Mouse (Mus musculus) C2C12 (cell line): ENCODE data around the gene Tsen2. TPM values are rescaled to one million over a fixed set of nuclear protein-coding genes. Genes with fewer than 3 reads are reported as not detected.

ENCODE experiments used
- H3K27me3 ChIP-seq: one replicate; pipeline ENCODE4 v1.6.1; 2011; ENCODE audit not compliant: control insufficient read depth, insufficient read depth, insufficient read length
- H3K36me3 ChIP-seq: one replicate; pipeline ENCODE4 v1.6.1; 2011; ENCODE audit not compliant: control insufficient read depth, insufficient read depth
- H3K4me3 ChIP-seq: one replicate; pipeline ENCODE4 v1.5.1; 2011; ENCODE audit warnings: mild to moderate bottlenecking, control low read depth; ENCODE audit not compliant: poor library complexity, insufficient read depth, severe bottlenecking
- H3K79me2 ChIP-seq: one replicate; pipeline ENCODE4 v1.6.1; 2011; ENCODE audit not compliant: control insufficient read depth, insufficient read depth
- H3K79me3 ChIP-seq: one replicate; pipeline ENCODE4 v1.6.1; 2011; ENCODE audit warnings: low read depth, control low read depth
- H3ac ChIP-seq: one replicate; pipeline ENCODE3; 2011; ENCODE audit warnings: low read depth; ENCODE audit not compliant: control insufficient read depth, insufficient read length
- CEBPB ChIP-seq: IDR thresholded peaks from one replicate; pipeline ENCODE4 v1.6.1; 2011; ENCODE audit warnings: low read depth, mild to moderate bottlenecking, control low read depth, moderate library complexity
- CTCF ChIP-seq: IDR thresholded peaks from one replicate; pipeline ENCODE4 v1.5.1; 2011; ENCODE audit not compliant: control insufficient read depth, insufficient read depth, insufficient read length
- FOSL1 ChIP-seq: IDR thresholded peaks from one replicate; pipeline ENCODE4 v1.8.0; 2011; ENCODE audit warnings: mild to moderate bottlenecking, low read length; ENCODE audit not compliant: poor library complexity, insufficient read depth, severe bottlenecking
- MAX ChIP-seq: IDR thresholded peaks from one replicate; pipeline ENCODE4 v1.6.1; 2011; ENCODE audit warnings: mild to moderate bottlenecking, control low read depth
- MYOD1 ChIP-seq: IDR thresholded peaks from one replicate; pipeline ENCODE4 v1.6.1; 2011; ENCODE audit warnings: low read depth; ENCODE audit not compliant: control insufficient read depth, insufficient read length
- MYOG ChIP-seq: IDR thresholded peaks from one replicate; pipeline ENCODE4 v1.6.1; 2011; ENCODE audit not compliant: control insufficient read depth, insufficient read length; ENCODE audit errors: extremely low read depth
- USF1 ChIP-seq: IDR thresholded peaks from one replicate; pipeline ENCODE4 v1.6.1; 2011; ENCODE audit warnings: low read depth, mild to moderate bottlenecking, control low read depth, moderate library complexity
- polyA plus RNA-seq: library from polyadenylated mRNA; unstranded; fragments of >200 nt; fragmentation: generic; extraction: Trizol; gene quantifications from one replicate; pipeline ENCODE4 v1.2.1, GENCODE M21; 2012; ENCODE audit warnings: missing spikeins

Tsen2 gene
- polyA plus RNA-seq, 1 experiment = 16.8 TPM

DNA sequence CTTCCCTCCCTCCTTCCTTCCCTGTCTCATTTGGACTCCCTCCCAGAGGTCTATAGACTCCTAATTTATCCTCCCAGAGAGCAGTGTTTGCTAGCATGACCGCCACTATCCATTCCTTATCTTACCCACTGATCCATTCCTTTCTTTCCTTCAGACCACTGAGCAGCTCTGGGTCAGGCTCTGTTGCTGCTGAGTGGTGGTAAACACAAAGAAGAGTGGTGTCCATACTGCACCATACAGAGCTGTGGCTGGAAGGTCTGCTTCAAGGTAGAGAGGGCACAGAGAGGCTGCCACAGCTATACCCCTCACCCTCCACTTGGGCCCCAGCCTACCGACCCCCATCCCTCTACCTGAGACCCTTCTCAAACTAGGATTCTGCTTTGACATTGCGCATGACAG is 40.3 kb upstream of the Tsen2 start:
- Histone ChIP-seq H3K79me3 (no peaks in the 10 kb centered on the region), H3K79me2 (no peaks in the 10 kb centered on the region), H3K4me3 (no peak overlapping the region), H3ac (no peak overlapping the region), H3K27me3 (no peaks in the 10 kb centered on the region), H3K36me3 (no peaks in the 10 kb centered on the region)
- TF ChIP-seq FOSL1 (no peak), CEBPB (no peak), CTCF (no peak), MYOD1 (no peak), MYOG (no peak), MAX (no peak), USF1 (no peak)

DNA sequence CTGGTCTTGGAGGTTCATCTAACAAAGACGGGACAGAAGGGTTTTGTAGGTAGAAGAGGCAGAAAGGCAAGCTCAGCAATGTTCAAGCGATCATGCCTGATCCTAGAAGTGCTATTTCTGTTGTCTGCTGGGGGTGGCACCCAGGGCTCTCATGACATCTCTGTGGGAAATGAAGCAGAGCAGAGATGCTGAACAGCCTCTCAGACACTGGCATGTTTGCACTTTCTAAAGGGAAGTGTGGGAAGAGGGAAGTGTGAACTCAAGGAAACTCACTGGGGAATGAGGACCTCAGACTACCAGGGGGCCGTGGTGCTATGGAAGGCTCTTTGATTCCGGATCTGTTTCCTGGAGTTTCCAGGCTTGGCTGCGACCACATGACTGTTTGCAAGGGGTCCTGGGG is 39.5 kb upstream of the Tsen2 start:
- Histone ChIP-seq H3K36me3 (no peaks in the 10 kb centered on the region), H3K27me3 (no peaks in the 10 kb centered on the region), H3ac (no peak overlapping the region), H3K4me3 (no peak overlapping the region), H3K79me2 (no peaks in the 10 kb centered on the region), H3K79me3 (no peaks in the 10 kb centered on the region)
- TF ChIP-seq FOSL1 (no peak), USF1 (no peak), MYOD1 (no peak), CTCF (no peak), CEBPB (no peak), MYOG (no peak), MAX (no peak)

DNA sequence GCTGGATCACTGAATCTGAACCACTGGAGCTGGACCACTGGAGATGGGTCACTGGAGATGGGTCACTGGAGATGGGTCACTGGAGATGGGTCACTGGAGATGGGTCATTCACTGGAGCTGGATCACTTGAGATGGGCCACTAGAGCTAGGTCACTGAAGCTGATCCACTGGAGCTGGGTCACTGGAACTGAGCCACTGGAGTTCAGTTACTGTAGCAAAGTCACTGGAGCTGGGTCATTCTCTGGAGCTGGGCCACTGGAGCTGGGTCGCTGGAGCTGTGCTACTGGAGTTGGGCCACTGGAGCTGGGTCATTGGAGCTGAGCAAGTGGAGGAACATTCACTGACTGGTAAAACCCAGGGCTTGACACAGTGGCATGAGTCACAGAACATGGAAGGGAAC is 38.0 kb upstream of the Tsen2 start:
- H3K79me2 ChIP-seq = no peaks in the 10 kb centered on the region
- no peaks in the 10 kb centered on the region for H3K36me3 ChIP-seq
- H3K4me3 ChIP-seq = no peak overlapping the region
- H3K27me3 ChIP-seq = no peaks in the 10 kb centered on the region
- H3K79me3 ChIP-seq = no peaks in the 10 kb centered on the region
- no peak for TF ChIP-seq FOSL1
- H3ac ChIP-seq = no peak overlapping the region

DNA sequence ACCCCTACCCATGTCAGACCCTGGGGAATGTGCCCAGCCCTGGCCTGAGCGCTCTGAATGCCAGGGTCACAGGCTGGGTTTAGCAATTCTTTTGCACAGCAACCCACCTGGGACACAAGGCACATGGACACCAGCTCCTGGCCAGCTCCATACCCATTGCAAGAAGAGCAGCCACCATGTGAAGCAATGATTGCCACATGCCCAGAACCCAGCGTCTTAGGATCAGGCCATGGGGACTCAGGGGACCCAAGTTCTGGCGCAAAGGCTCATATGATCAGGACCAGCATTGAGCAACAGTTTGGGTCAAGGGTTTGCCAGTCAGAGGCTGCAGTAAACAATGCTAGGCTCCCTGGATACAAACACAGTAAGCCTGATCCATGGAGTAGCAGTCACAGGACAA is 33.0 kb upstream of the Tsen2 start:
- H3K27me3 ChIP-seq = no peaks in the 10 kb centered on the region
- H3K4me3 ChIP-seq = no peak overlapping the region
- no peaks in the 10 kb centered on the region for H3K36me3 ChIP-seq
- TF ChIP-seq CEBPB (no peak), MAX (no peak), CTCF (no peak), USF1 (no peak)
- no peak overlapping the region for H3ac ChIP-seq
- no peaks in the 10 kb centered on the region for H3K79me2 ChIP-seq
- H3K79me3 ChIP-seq = no peaks in the 10 kb centered on the region

DNA sequence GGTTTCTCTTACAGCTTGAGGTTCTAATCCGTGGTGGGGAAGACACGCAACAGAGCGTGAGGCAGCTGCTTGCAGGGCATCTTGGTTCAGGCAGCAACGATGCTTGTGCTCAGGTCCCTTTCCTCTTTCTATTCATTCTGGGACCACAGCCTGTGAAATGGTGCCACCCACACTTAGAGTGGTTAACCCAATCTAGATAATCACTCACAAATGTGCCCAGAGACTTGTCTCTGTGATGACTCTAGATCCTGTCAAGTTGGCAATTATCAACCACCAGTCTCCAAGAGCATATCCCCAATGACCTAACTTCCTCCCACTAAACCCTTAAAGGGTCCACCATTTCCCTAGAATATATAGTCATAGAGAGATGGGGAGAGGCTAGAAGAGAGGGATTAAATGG is 31.3 kb upstream of the Tsen2 start:
- H3K79me2 ChIP-seq = no peaks in the 10 kb centered on the region
- TF ChIP-seq MYOD1 (peak; percentile 57), CTCF (no peak), MYOG (no peak)
- no peak overlapping the region for H3ac ChIP-seq
- H3K4me3 ChIP-seq = no peak overlapping the region
- no peaks in the 10 kb centered on the region for H3K27me3 ChIP-seq
- H3K79me3 ChIP-seq = no peaks in the 10 kb centered on the region
- no peaks in the 10 kb centered on the region for H3K36me3 ChIP-seq

DNA sequence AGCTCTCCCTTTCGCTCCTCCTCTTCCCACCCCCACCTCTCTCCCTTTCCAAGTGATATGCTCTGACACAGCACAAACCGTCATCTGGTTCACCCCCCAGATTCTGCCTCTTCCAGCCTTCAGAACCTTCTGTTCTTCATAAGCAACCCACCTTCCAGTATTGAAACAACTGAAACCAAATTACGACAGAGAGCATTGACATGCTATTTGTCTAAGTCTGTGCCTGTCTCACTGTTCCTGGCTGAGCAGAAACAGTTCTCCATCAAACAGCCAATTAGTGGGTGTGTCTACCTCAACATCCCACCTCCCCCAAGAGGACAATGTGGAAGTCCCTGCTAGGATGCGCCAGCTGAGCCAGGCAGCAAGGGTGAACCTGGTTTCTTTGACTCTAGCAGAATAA is 26.6 kb upstream of the Tsen2 start:
- Histone ChIP-seq H3K36me3 (no peaks in the 10 kb centered on the region), H3K4me3 (no peak overlapping the region), H3K27me3 (no peaks in the 10 kb centered on the region), H3K79me2 (no peaks in the 10 kb centered on the region), H3K79me3 (no peaks in the 10 kb centered on the region), H3ac (no peak overlapping the region)
- TF ChIP-seq MYOD1 = no peak
- no peak for TF ChIP-seq CTCF
- TF ChIP-seq CEBPB = no peak
- TF ChIP-seq USF1 = no peak
- no peak for TF ChIP-seq MAX
- TF ChIP-seq MYOG = no peak

DNA sequence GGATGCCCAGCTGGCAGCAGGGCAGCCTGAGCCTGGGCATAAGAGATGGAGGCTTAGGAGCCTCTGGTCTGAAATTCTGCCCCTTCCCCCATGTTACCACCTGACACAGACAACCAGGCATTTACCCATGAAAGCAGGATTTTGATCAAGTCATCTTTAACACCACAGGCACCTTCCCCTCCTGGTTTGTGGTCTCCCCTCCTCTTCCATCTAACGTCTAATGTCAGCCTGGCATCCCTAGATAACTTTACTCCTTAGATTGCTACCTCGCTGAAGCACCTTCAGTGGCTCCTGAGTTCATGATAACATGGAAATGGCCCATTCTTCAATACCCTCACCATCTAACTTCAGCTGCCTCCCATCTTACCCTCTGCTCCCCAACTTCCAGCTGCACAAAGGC is 26.1 kb upstream of the Tsen2 start:
- TF ChIP-seq MAX = no peak
- no peak for TF ChIP-seq FOSL1
- no peak for TF ChIP-seq CEBPB
- no peak for TF ChIP-seq MYOD1
- no peak for TF ChIP-seq MYOG
- no peak for TF ChIP-seq CTCF
- no peak for TF ChIP-seq USF1

More for the DNA sequence above, 26.1 kb upstream of the Tsen2 start:
- Histone ChIP-seq H3K36me3 (no peaks in the 10 kb centered on the region), H3K79me2 (no peaks in the 10 kb centered on the region), H3K4me3 (no peak overlapping the region), H3K27me3 (no peaks in the 10 kb centered on the region), H3K79me3 (no peaks in the 10 kb centered on the region), H3ac (no peak overlapping the region)
